Mouse (Mus musculus): ENCODE measurements around the gene Chdh. TPM values are rescaled to one million over a fixed set of nuclear protein-coding genes. Genes with fewer than 3 reads are reported as not detected.
A peak's percentile ranks its signal among the peaks of the same experiment; 100 is the strongest.

Gene Chdh
- polyA plus RNA-seq, 1 experiment from 2014 or later: 0.26 TPM

GRCm38 (mm10) chr14:30078115-30078808, 69.4 kb downstream of the Chdh start:
- peaks cover 12% of the 10 kb centered on the region; the same call in 1 of the 2 replicates for H3K36me3 ChIP-seq
- no peaks in the 10 kb centered on the region for H3K27me3 ChIP-seq
- WGBS: 87% methylated on average over 15 of the region's 15 CpGs
- no peak overlapping the region for H3K4me3 ChIP-seq (replicated peaks)
- no peak overlapping the region for H3K27ac ChIP-seq
- H3K9ac ChIP-seq (replicated peaks): no peak overlapping the region
- no peak for ATAC-seq
- no peak overlapping the region for H3K4me2 ChIP-seq (replicated peaks)
- no peaks in the 10 kb centered on the region for H3K4me1 ChIP-seq (replicated peaks)
- no peaks in the 10 kb centered on the region for H3K9me3 ChIP-seq

- Histone ChIP-seq H3K4me1 (replicated peaks) (no peaks in the 10 kb centered on the region), H3K9me3 (no peaks in the 10 kb centered on the region), H3K4me2 (replicated peaks) (no peak overlapping the region), H3K9ac (replicated peaks) (no peak overlapping the region), H3K27ac (no peak overlapping the region), H3K4me3 (replicated peaks) (no peak overlapping the region), H3K27me3 (no peaks in the 10 kb centered on the region), H3K36me3 (peaks cover 7% of the 10 kb centered on the region; the same call in 1 of the 2 replicates)
- 83% methylated on average over 4 of the region's 4 CpGs for WGBS
- no peak for ATAC-seq
Measured at GRCm38 (mm10) chr14:30079729-30080128, 70.9 kb downstream of the Chdh start.

Small RNAs within 50 kb of the gene (microRNA-seq; reads per million reads assigned to microRNA genes)
- 2.3 reads per million, percentile 5 among the genes with 10 or more reads in this experiment for gene Mir6947

Other genes starting within 250 kb of the Chdh start
- 449 and 471 TPM in 2 replicates for gene Selenok, start 40.7 kb upstream of the Chdh start, polyA plus RNA-seq (2015; fragmentation: Nextera tagmentation; extraction: Ambion mirVana)
- gene Actr8, start 30.7 kb upstream of the Chdh start, polyA plus RNA-seq (2015; fragmentation: Nextera tagmentation; extraction: Ambion mirVana): 92.3 and 96.5 TPM in 2 replicates
- gene Il17rb, start 127 bp upstream of the Chdh start, polyA plus RNA-seq (2015; fragmentation: Nextera tagmentation; extraction: Ambion mirVana): 0.80 and 1.1 TPM in 2 replicates